Mouse (Mus musculus): ENCODE measurements around the gene Aldh3b1. TPM values are rescaled to one million over a fixed set of nuclear protein-coding genes. Genes with fewer than 3 reads are reported as not detected.

Gene Aldh3b1
- polyA plus RNA-seq, 1 experiment from 2014 or later = 3.3 TPM

- Histone ChIP-seq H3K9ac (no peak overlapping the region), H3K27me3 (no peaks in the 10 kb centered on the region), H3K4me2 (no peak overlapping the region), H3K27ac (no peak overlapping the region), H3K9me3 (replicated peaks) (no peaks in the 10 kb centered on the region), H3K4me3 (replicated peaks) (no peak overlapping the region), H3K4me1 (replicated peaks) (peaks cover 16% of the 10 kb centered on the region), H3K36me3 (peaks cover 84% of the 10 kb centered on the region)
- 86% methylated on average over 10 of the region's 10 CpGs for WGBS (ENCODE audit: insufficient replicate concordance)
- ATAC-seq (ENCODE audit: low read depth) = no peak
- no peak for DNase-seq
These were observed 33.4 kb downstream of the Aldh3b1 start for GRCm38 (mm10) chr19:3896208-3896607.

DNA sequence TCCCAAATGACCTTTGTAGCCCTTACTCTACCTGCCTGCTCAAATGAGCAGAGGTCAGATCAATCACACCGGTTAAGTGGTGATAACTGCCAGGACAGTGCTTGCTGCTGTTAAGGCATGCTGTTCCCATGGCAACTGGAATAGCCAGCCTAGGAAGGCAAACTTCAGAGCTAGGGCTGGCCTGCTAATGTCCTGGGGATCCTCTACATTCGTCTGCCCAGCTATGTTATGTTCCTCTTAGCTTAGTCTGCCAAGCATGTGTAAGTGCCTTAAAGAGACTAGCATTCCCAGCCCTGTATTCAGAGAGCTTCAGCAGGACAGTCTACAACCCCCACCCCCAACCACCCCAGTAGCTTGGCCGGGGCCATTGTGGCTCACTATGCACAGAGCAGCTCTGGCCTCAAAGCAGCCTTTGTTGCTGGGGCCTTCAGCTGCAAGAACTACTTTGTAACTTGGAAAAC is 34.4 kb downstream of the Aldh3b1 start:
- DNase-seq = no peak
- ATAC-seq (ENCODE audit: low read depth) = peak; percentile 71
- 56% methylated on average over 3 of the region's 3 CpGs for WGBS (ENCODE audit: insufficient replicate concordance)

GRCm38 (mm10) chr19:3894294-3894693 is 35.3 kb downstream of the Aldh3b1 start:
- no peak overlapping the region for H3K4me3 ChIP-seq (replicated peaks)
- DNase-seq (no peak), ATAC-seq (ENCODE audit: low read depth) (no peak)
- H3K9me3 ChIP-seq (replicated peaks) = no peaks in the 10 kb centered on the region
- WGBS (ENCODE audit: insufficient replicate concordance) = 76% methylated on average over 2 of the region's 2 CpGs
- peaks cover 16% of the 10 kb centered on the region for H3K4me1 ChIP-seq (replicated peaks)
- H3K9ac ChIP-seq = no peak overlapping the region
- H3K4me2 ChIP-seq = no peak overlapping the region
- no peaks in the 10 kb centered on the region for H3K27me3 ChIP-seq
- H3K27ac ChIP-seq = no peak overlapping the region
- peaks cover 95% of the 10 kb centered on the region for H3K36me3 ChIP-seq

More for the DNA sequence above, 34.4 kb downstream of the Aldh3b1 start:
- H3K4me1 ChIP-seq (replicated peaks) = peaks cover 16% of the 10 kb centered on the region
- peaks cover 94% of the 10 kb centered on the region for H3K36me3 ChIP-seq
- no peak overlapping the region for H3K9ac ChIP-seq
- no peak overlapping the region for H3K27ac ChIP-seq
- H3K27me3 ChIP-seq = no peaks in the 10 kb centered on the region
- H3K4me3 ChIP-seq (replicated peaks) = no peak overlapping the region
- no peaks in the 10 kb centered on the region for H3K9me3 ChIP-seq (replicated peaks)
- H3K4me2 ChIP-seq = no peak overlapping the region

GRCm38 (mm10) chr19:3893545-3894116 is 36.0 kb downstream of the Aldh3b1 start:
- Histone ChIP-seq H3K27ac (no peak overlapping the region), H3K4me2 (no peak overlapping the region), H3K4me3 (replicated peaks) (no peak overlapping the region), H3K9me3 (replicated peaks) (no peaks in the 10 kb centered on the region), H3K27me3 (no peaks in the 10 kb centered on the region), H3K9ac (no peak overlapping the region), H3K4me1 (replicated peaks) (peaks cover 16% of the 10 kb centered on the region), H3K36me3 (peaks cover 95% of the 10 kb centered on the region)
- DNase-seq (no peak), ATAC-seq (ENCODE audit: low read depth) (no peak)
- WGBS (ENCODE audit: insufficient replicate concordance) = 77% methylated on average over 4 of the region's 4 CpGs

GRCm38 (mm10) chr19:3890181-3890580 is 39.4 kb downstream of the Aldh3b1 start:
- 73% methylated on average over 8 of the region's 8 CpGs for WGBS (ENCODE audit: insufficient replicate concordance)
- Histone ChIP-seq H3K27me3 (no peaks in the 10 kb centered on the region), H3K4me1 (replicated peaks) (0 out of 2 replicates have a peak, but pooled peaks cover 10% of the 10 kb centered on the region), H3K9me3 (replicated peaks) (no peaks in the 10 kb centered on the region), H3K36me3 (peaks cover 85% of the 10 kb centered on the region), H3K4me3 (replicated peaks) (no peak overlapping the region), H3K9ac (no peak overlapping the region), H3K4me2 (no peak overlapping the region), H3K27ac (no peak overlapping the region)
- no peak for ATAC-seq (ENCODE audit: low read depth)
- DNase-seq = no peak

- no peaks in the 10 kb centered on the region for H3K9me3 ChIP-seq (replicated peaks)
These were observed 40.5 kb downstream of the Aldh3b1 start for GRCm38 (mm10) chr19:3889096-3889495.

DNA sequence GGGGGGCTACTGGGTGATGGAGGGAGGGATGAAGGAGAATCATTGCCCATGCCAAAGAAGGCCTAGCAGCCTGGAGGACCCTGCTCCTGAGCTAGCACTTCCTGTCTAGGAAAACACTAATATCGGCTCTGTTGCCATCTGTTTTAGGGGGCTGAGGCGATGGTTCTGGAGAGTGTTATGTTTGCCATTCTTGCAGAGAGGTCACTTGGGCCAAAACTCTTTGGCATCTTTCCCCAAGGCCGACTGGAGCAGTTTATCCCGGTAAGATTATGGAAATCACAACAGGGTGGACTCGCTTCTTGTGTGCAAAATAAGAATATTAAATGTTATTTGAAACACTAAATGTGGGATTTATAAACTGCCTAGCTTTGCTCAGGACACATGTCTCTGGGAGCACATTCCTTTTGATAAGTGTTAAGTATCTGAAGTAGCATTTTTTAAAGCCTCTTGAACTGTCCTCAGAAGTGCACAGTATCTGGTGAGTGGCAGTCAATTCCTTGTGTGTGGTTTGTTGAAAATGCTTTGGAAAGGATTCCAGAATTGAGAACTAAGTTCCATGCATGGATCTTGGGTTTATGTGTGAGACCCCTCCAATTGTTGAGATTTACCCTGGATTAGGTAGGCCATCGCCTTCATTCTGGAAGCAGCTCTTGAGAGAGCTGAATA is 45.1 kb downstream of the Aldh3b1 start:
- Histone ChIP-seq H3K27ac (no peak overlapping the region), H3K36me3 (peaks cover 41% of the 10 kb centered on the region), H3K27me3 (no peaks in the 10 kb centered on the region), H3K9ac (no peak overlapping the region), H3K9me3 (replicated peaks) (no peaks in the 10 kb centered on the region), H3K4me2 (no peak overlapping the region), H3K4me3 (replicated peaks) (no peak overlapping the region), H3K4me1 (replicated peaks) (peaks cover 7% of the 10 kb centered on the region; the same call in 1 of the 2 replicates)
- DNase-seq (no peak), ATAC-seq (ENCODE audit: low read depth) (no peak)
- 65% methylated on average over 6 of the region's 6 CpGs for WGBS (ENCODE audit: insufficient replicate concordance)

More at GRCm38 (mm10) chr19:3889096-3889495, 40.5 kb downstream of the Aldh3b1 start:
- DNase-seq = no peak
- Histone ChIP-seq H3K4me3 (replicated peaks) (no peak overlapping the region), H3K4me1 (replicated peaks) (0 out of 2 replicates have a peak, but pooled peaks cover 3% of the 10 kb centered on the region), H3K9ac (no peak overlapping the region), H3K4me2 (no peak overlapping the region), H3K27ac (no peak overlapping the region), H3K27me3 (no peaks in the 10 kb centered on the region), H3K36me3 (peaks cover 80% of the 10 kb centered on the region)
- no peak for ATAC-seq (ENCODE audit: low read depth)
- 75% methylated on average over 5 of the region's 5 CpGs for WGBS (ENCODE audit: insufficient replicate concordance)

DNA sequence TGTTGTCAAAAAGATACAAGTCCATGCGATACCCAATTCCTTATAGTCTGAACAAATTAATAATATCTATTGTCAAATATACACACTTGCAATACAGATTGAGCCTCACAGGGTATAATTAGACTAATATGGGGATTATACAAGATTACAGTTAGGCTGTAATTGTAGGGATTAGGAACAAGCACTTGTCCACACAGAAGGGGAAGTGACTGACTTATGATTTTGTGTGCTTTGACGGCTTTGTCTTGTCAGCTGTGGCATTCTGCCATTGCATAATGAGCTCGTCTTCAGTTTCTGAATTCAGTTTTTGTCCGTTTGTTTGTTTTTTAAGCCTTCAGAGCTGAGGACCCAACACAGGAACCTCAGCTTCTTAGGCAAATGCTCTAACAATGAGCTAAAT is 47.4 kb downstream of the Aldh3b1 start:
- no peaks in the 10 kb centered on the region for H3K27me3 ChIP-seq
- H3K9me3 ChIP-seq (replicated peaks) = no peaks in the 10 kb centered on the region
- peaks cover 26% of the 10 kb centered on the region; the same call in 1 of the 2 replicates for H3K36me3 ChIP-seq
- H3K27ac ChIP-seq = no peak overlapping the region
- H3K9ac ChIP-seq = no peak overlapping the region
- peaks cover 7% of the 10 kb centered on the region; the same call in 1 of the 2 replicates for H3K4me1 ChIP-seq (replicated peaks)
- ATAC-seq (ENCODE audit: low read depth) = no peak
- no peak for DNase-seq
- 63% methylated on average over 4 of the region's 4 CpGs for WGBS (ENCODE audit: insufficient replicate concordance)
- H3K4me2 ChIP-seq = no peak overlapping the region
- H3K4me3 ChIP-seq (replicated peaks) = no peak overlapping the region

GRCm38 (mm10) chr19:3880054-3880848 is 49.4 kb downstream of the Aldh3b1 start:
- Histone ChIP-seq H3K36me3 (peaks cover 11% of the 10 kb centered on the region; the same call in 1 of the 2 replicates), H3K4me2 (no peak overlapping the region), H3K9ac (no peak overlapping the region), H3K27me3 (no peaks in the 10 kb centered on the region), H3K9me3 (replicated peaks) (no peaks in the 10 kb centered on the region), H3K27ac (no peak overlapping the region), H3K4me3 (replicated peaks) (no peak overlapping the region), H3K4me1 (replicated peaks) (peaks cover 7% of the 10 kb centered on the region; the same call in 1 of the 2 replicates)
- 74% methylated on average over 6 of the region's 6 CpGs for WGBS (ENCODE audit: insufficient replicate concordance)
- DNase-seq (no peak), ATAC-seq (ENCODE audit: low read depth) (no peak)

DNA sequence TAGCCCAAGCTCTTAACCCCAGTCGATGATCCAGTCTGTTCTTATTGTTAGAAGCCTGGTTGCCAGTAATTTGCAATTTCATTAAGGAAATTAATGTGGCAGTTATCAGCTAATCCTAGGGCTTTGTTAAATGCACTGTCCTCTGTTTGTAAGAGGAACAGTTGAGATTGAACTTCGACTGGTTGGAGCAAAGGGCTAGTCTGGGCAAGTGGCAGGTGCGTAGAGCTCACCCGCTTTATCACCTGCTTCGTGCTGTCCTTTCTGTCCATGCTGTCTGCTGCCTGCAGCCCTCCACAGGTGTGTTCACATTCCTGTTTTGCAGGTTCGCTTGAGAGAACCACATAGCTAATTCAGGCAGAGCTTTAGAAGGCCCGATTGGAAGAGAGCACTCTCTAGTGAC is 54.6 kb downstream of the Aldh3b1 start:
- DNase-seq = no peak
- no peaks in the 10 kb centered on the region for H3K27me3 ChIP-seq
- no peak overlapping the region for H3K9ac ChIP-seq
- no peak overlapping the region for H3K4me3 ChIP-seq (replicated peaks)
- no peak for ATAC-seq (ENCODE audit: low read depth)
- no peaks in the 10 kb centered on the region; the same call in 1 of the 2 replicates for H3K4me1 ChIP-seq (replicated peaks)
- no peak overlapping the region for H3K27ac ChIP-seq
- no peaks in the 10 kb centered on the region for H3K9me3 ChIP-seq (replicated peaks)
- no peak overlapping the region for H3K4me2 ChIP-seq
- peaks cover 5% of the 10 kb centered on the region; the same call in 1 of the 2 replicates for H3K36me3 ChIP-seq
- 70% methylated on average over 7 of the region's 7 CpGs for WGBS (ENCODE audit: insufficient replicate concordance)

DNA sequence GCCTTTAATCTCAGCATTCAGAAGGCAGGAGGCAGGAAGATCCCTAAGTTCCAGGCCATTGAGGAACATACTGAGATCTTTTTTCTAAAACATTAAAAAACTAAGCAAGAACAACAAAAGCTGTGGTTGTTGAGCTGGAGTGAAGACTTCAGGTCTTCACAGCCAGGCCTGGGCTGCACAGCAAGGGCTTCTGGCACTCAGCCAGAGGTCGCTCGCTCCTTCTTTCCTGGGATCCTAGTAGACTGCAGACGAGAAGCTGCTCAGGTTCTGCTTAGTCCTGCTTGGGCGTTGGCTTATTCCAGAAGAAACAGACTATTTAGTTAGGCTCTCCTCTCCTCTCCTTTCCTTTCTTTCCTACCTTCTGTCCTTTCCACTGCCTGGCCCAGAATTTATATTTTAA is 57.2 kb downstream of the Aldh3b1 start:
- ATAC-seq (ENCODE audit: low read depth) (no peak), DNase-seq (no peak)
- Histone ChIP-seq H3K9me3 (replicated peaks) (no peaks in the 10 kb centered on the region), H3K36me3 (peaks cover 5% of the 10 kb centered on the region; the same call in 1 of the 2 replicates), H3K9ac (no peak overlapping the region), H3K4me2 (no peak overlapping the region), H3K4me1 (replicated peaks) (no peaks in the 10 kb centered on the region), H3K27ac (no peak overlapping the region), H3K4me3 (replicated peaks) (no peak overlapping the region), H3K27me3 (no peaks in the 10 kb centered on the region)
- 70% methylated on average over 4 of the region's 4 CpGs for WGBS (ENCODE audit: insufficient replicate concordance)

Measured in liver, embryonic 13.5 days (tissue).